Mouse (Mus musculus): ENCODE data around the gene Olfr199. TPM values are rescaled to one million over a fixed set of nuclear protein-coding genes. Genes with fewer than 3 reads are reported as not detected.
"Not testable (repeated sequence)": the region's sequence is repeated elsewhere in the genome, so short reads cannot be mapped to it uniquely, and the experiment has no call there.

Gene Olfr199
- total RNA-seq (2015; ENCODE audit: low replicate concordance) (not detected in 2 replicates), total RNA-seq (2017; ENCODE audit: low replicate concordance) (not detected in 2 replicates)

DNA sequence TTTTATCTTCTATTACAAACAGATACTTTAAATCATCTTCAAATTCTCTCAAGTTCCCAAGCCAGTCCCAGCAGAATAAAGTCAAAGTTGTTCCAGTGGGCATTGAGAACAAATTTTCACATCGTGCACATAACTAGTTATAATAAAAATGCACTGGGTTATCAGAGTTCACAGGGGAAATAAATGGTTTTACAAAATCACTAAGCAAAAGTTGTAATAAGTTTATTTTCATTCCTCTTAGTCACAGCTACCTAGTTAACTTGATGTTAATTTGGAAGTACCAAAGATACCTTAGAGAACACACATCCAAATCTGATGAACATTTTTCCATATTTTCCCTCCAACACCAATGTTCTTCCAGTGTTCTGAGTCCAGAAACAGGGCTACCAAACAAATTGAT lies at the start of gene Olfr199:
TSS of gene Olfr199 (minus strand) at position 101 of the 400 bp plus-strand sequence.
- ATAC-seq (replicated peaks; ENCODE audit: low FRiP score, poor library complexity, severe bottlenecking) = not testable (repeated sequence)

DNA sequence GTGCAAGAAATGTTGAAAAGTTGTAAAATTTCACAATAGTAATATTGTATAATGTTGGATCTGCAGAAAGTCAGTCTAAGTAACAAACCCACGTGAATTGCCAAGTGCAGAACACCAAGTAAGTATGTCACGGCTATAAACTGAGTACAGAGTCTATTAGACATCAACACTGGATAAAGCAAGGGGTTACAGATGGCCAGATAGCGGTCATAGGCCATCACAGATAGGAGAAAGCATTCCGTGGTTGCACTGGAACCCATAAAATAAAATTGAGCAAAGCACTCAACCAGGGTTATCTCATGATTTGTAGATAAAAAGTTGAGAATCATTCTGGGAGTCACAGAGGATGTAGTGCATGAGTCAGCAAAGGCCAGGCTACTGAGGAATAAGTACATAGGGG lies 49.5 kb upstream of the Olfr199 start:
- not testable (repeated sequence) for ATAC-seq (replicated peaks; ENCODE audit: low FRiP score, poor library complexity, severe bottlenecking)

DNA sequence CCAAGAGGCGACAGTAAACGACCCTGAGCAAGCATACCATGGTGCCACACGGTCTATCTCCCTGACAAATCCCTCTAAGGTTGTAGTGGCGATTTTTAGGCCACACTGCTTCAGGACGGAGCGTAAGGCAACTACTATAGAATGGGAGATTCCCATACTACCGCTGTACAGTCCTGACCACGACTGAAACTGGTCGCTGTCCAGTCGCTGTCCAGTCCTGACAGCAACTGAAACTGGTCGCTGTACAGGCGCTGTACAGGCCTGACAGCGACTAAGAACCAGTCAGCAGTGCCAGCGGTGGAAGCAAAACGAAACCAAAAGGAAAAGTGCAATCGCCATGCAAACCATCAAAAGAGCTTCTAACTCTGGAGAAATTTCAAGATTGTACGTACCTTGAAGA lies 30.1 kb upstream of the Olfr199 start:
- ATAC-seq (replicated peaks; ENCODE audit: low FRiP score, poor library complexity, severe bottlenecking) = no peak

DNA sequence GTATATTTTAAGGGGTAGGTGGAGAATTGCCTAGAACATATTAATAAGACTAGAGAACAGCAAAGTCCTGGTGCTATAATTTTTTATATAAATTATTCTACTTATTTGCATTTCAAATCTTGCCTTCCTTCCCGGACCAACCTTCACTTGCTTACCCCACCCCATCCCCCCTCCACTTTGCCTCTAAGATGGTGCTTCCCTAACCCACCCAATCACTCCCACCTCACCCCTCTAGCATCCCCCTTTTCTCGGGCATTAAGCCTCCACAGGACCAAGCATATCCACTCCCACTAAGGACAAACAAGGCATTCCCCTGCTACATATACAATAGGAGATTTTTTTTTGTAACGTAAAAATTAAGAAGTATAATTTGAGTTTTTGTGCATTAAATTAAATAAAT lies 1.7 kb downstream of the Olfr199 start:
- not testable (repeated sequence) for ATAC-seq (replicated peaks; ENCODE audit: low FRiP score, poor library complexity, severe bottlenecking)

DNA sequence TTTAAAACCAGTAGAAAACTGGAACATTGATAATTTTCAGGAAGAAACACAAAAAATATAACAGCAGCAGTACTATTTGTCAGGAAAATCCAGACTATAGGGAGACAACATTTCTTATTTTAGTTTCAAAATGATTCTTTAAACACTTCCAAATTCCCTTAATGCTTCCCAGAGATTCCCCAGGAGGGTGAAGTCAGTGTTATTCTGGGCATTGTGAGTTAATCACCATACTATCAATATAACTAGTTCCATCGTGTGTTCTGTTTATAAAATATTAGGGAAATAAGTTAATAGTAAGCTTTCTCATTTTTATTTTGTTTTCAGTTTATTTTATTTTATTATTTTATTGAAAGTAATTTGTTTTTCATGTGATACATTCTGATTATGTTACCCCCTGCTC lies 16.1 kb downstream of the Olfr199 start, which contains the start of gene Olfr198:
TSS of gene Olfr198 (minus strand) at position 101 of the 400 bp plus-strand sequence.
- ATAC-seq (replicated peaks; ENCODE audit: low FRiP score, poor library complexity, severe bottlenecking) = not testable (repeated sequence)

DNA sequence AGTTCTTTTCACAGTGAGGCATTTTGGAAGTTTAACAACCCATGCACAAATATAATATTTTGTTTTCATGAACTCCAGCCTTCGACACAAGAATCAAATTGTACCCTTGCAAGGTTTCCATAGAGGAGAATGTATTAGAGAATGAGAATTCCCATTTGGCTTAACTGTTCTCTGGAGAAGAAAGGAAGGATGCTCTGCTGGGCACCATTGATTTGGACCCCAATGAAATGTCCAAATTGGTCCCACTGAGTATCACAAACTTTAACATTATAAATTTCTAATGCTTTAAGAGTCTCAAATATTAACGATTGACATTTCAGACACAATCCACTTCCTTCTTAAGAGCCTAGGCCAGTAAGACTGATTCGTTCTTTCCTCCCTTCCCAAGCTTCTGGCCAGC lies 49.2 kb downstream of the Olfr199 start, which contains the start of gene Olfr196:
TSS of gene Olfr196 (minus strand) at position 101 of the 400 bp plus-strand sequence.
- ATAC-seq (replicated peaks; ENCODE audit: low FRiP score, poor library complexity, severe bottlenecking) = no peak

Other genes with a start within 250 kb of the Olfr199 start
- gene Olfr183, start 224.4 kb downstream of the Olfr199 start, total RNA-seq (2015; ENCODE audit: low replicate concordance) = not detected in 2 replicates
- gene Olfr183, start 224.4 kb downstream of the Olfr199 start, total RNA-seq (2017; ENCODE audit: low replicate concordance) = not detected in 2 replicates
- gene Olfr186, start 189.5 kb downstream of the Olfr199 start, total RNA-seq (2015; ENCODE audit: low replicate concordance) = not detected in 2 replicates
- not detected in 2 replicates for gene Olfr186, start 189.5 kb downstream of the Olfr199 start, total RNA-seq (2017; ENCODE audit: low replicate concordance)
- not detected in 2 replicates for gene Olfr187, start 180.0 kb downstream of the Olfr199 start, total RNA-seq (2015; ENCODE audit: low replicate concordance)
- not detected in 2 replicates for gene Olfr187, start 180.0 kb downstream of the Olfr199 start, total RNA-seq (2017; ENCODE audit: low replicate concordance)
- gene Olfr190, start 141.8 kb downstream of the Olfr199 start, total RNA-seq (2015; ENCODE audit: low replicate concordance) = not detected in 2 replicates
- not detected in 2 replicates for gene Olfr190, start 141.8 kb downstream of the Olfr199 start, total RNA-seq (2017; ENCODE audit: low replicate concordance)
- gene Olfr191, start 129.9 kb downstream of the Olfr199 start, total RNA-seq (2015; ENCODE audit: low replicate concordance) = not detected in 2 replicates
- gene Olfr191, start 129.9 kb downstream of the Olfr199 start, total RNA-seq (2017; ENCODE audit: low replicate concordance) = not detected in 2 replicates
- gene Olfr193, start 107.9 kb downstream of the Olfr199 start, total RNA-seq (2015; ENCODE audit: low replicate concordance) = not detected in 2 replicates
- gene Olfr193, start 107.9 kb downstream of the Olfr199 start, total RNA-seq (2017; ENCODE audit: low replicate concordance) = not detected in 2 replicates
- not detected in 2 replicates for gene Olfr194, start 98.7 kb downstream of the Olfr199 start, total RNA-seq (2015; ENCODE audit: low replicate concordance)
- gene Olfr194, start 98.7 kb downstream of the Olfr199 start, total RNA-seq (2017; ENCODE audit: low replicate concordance) = not detected in 2 replicates
- gene Olfr195, start 72.7 kb downstream of the Olfr199 start, total RNA-seq (2015; ENCODE audit: low replicate concordance) = not detected in 2 replicates
- not detected in 2 replicates for gene Olfr195, start 72.7 kb downstream of the Olfr199 start, total RNA-seq (2017; ENCODE audit: low replicate concordance)
- not detected in 2 replicates for gene Olfr196, start 49.3 kb downstream of the Olfr199 start, total RNA-seq (2015; ENCODE audit: low replicate concordance)
- gene Olfr196, start 49.3 kb downstream of the Olfr199 start, total RNA-seq (2017; ENCODE audit: low replicate concordance) = not detected in 2 replicates
- not detected in 2 replicates for gene Olfr198, start 16.2 kb downstream of the Olfr199 start, total RNA-seq (2015; ENCODE audit: low replicate concordance)
- not detected in 2 replicates for gene Olfr198, start 16.2 kb downstream of the Olfr199 start, total RNA-seq (2017; ENCODE audit: low replicate concordance)
- gene Olfr201, start 52.9 kb upstream of the Olfr199 start, total RNA-seq (2015; ENCODE audit: low replicate concordance) = not detected in 2 replicates
- not detected in 2 replicates for gene Olfr201, start 52.9 kb upstream of the Olfr199 start, total RNA-seq (2017; ENCODE audit: low replicate concordance)
- gene Olfr202, start 67.0 kb upstream of the Olfr199 start, total RNA-seq (2015; ENCODE audit: low replicate concordance) = not detected in 2 replicates
- gene Olfr202, start 67.0 kb upstream of the Olfr199 start, total RNA-seq (2017; ENCODE audit: low replicate concordance) = not detected in 2 replicates
- not detected in 2 replicates for gene Olfr203, start 79.1 kb upstream of the Olfr199 start, total RNA-seq (2015; ENCODE audit: low replicate concordance)
- not detected in 2 replicates for gene Olfr203, start 79.1 kb upstream of the Olfr199 start, total RNA-seq (2017; ENCODE audit: low replicate concordance)
- not detected in 2 replicates for gene Olfr204, start 98.5 kb upstream of the Olfr199 start, total RNA-seq (2015; ENCODE audit: low replicate concordance)
- not detected in 2 replicates for gene Olfr204, start 98.5 kb upstream of the Olfr199 start, total RNA-seq (2017; ENCODE audit: low replicate concordance)
- gene Olfr205, start 111.4 kb upstream of the Olfr199 start, total RNA-seq (2015; ENCODE audit: low replicate concordance) = not detected in 2 replicates
- not detected in 2 replicates for gene Olfr205, start 111.4 kb upstream of the Olfr199 start, total RNA-seq (2017; ENCODE audit: low replicate concordance)
- not detected in 2 replicates for gene Olfr206, start 129.5 kb upstream of the Olfr199 start, total RNA-seq (2015; ENCODE audit: low replicate concordance)
- gene Olfr206, start 129.5 kb upstream of the Olfr199 start, total RNA-seq (2017; ENCODE audit: low replicate concordance) = not detected in 2 replicates
- not detected in 2 replicates for gene Olfr209, start 144.2 kb upstream of the Olfr199 start, total RNA-seq (2015; ENCODE audit: low replicate concordance)
- not detected in 2 replicates for gene Olfr209, start 144.2 kb upstream of the Olfr199 start, total RNA-seq (2017; ENCODE audit: low replicate concordance)
- not detected in 2 replicates for gene Gabrr3, start 187.6 kb upstream of the Olfr199 start, total RNA-seq (2015; ENCODE audit: low replicate concordance)
- not detected in 2 replicates for gene Gabrr3, start 187.6 kb upstream of the Olfr199 start, total RNA-seq (2017; ENCODE audit: low replicate concordance)

Data from erythroid progenitor cell, adult 5-6 weeks (primary cell).